Mouse (Mus musculus): Measurements from ENCODE around the gene Ms4a10.

GRCm38 (mm10) chr19:10993150-10993549 lies 18.7 kb upstream of the Ms4a10 start, which contains the start of gene Ms4a15:
- no peak for TF ChIP-seq POLR2A (IDR thresholded peaks at IDR 0.05; ENCODE audit: low read depth, low read length)
- no peak for TF ChIP-seq CTCF (IDR thresholded peaks at IDR 0.05; ENCODE audit: extremely low read depth, insufficient read length, insufficient replicate concordance, low read depth, low read length)

All from small intestine, adult 2 months (tissue).